Mouse (Mus musculus) effector memory CD4-positive, alpha-beta T cell, adult 5 months (primary cell): ENCODE measurements around the gene Gm5767. TPM values are rescaled to one million over a fixed set of nuclear protein-coding genes. Genes with fewer than 3 reads are reported as not detected.

Source experiments
- polyA plus RNA-seq: library from polyadenylated mRNA; unstranded; fragments of 100-300 nt; shearing (Covaris generic); gene quantifications from one replicate; pipeline ENCODE4 v1.2.1, GENCODE M21; 2017

Gene Gm5767
- polyA plus RNA-seq = not detected

DNA sequence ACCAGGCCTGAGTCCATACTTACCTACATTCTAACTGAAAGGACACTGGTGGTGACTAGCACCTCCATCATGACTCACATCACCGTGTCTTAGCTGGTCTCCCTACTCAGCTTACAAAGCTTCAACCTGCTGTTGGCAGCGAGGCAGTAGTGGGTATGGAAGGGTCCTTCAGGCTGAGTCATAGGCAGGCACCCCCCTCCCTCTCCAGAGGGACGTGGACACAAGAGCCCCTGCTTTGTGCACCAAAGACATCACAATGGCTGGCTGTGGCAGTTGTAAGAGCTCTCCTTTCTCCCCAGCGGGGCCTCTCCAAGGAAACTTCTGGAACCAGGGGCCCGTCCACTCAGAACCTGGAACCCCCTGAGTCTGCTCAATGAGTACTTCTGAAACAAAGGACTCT is at the start of gene Gm5767:
Gene Gm5767 (plus strand): TSS at position 301 of the 400 bp plus-strand sequence.

DNA sequence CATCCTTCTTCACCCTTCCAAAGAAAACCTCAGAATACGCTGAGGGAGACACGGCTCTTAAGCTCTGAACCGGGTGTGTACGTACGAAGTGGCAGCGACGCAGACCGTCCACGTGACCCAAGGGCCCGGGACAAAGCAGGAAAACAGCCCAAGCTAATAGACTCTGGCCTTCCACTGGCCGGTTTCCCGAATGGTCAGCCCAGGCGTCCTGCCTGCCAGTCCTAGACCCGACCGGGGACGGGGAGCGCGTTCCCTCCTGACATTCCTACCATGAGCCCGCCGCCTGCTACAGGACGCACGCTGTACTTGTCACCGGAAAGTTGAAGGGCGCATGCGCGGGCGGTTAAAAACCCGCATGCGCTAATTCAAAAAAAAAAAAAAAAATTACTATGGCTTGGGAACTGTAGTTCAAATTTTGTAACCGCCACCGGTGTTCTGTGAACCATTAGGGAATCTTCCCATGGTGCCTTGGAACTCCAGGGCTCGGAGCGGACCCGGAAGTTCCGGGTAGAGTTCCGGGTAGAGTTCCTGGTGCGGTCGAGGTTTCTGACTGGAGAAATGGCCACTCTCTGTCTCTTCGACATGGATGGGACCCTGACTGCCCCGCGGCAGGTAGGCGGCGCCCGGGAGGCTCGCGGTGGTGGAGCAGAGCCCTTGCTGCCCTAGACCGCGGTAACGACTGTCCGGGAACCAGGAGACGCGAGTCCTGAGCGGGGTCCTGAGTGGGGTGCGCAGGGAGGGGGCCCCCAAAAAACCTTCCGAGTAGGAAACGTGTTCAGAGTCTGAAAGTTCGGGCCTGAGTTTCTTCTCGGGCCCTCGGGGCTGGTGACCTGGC is 43.1 kb upstream of the Gm5767 start, which contains the start of the genes Pmm2 and Tmem186:
Gene Pmm2 (plus strand): TSS at position 458 of the 835 bp plus-strand sequence.
Gene Tmem186 (minus strand): TSS at position 496 of the 835 bp plus-strand sequence.

DNA sequence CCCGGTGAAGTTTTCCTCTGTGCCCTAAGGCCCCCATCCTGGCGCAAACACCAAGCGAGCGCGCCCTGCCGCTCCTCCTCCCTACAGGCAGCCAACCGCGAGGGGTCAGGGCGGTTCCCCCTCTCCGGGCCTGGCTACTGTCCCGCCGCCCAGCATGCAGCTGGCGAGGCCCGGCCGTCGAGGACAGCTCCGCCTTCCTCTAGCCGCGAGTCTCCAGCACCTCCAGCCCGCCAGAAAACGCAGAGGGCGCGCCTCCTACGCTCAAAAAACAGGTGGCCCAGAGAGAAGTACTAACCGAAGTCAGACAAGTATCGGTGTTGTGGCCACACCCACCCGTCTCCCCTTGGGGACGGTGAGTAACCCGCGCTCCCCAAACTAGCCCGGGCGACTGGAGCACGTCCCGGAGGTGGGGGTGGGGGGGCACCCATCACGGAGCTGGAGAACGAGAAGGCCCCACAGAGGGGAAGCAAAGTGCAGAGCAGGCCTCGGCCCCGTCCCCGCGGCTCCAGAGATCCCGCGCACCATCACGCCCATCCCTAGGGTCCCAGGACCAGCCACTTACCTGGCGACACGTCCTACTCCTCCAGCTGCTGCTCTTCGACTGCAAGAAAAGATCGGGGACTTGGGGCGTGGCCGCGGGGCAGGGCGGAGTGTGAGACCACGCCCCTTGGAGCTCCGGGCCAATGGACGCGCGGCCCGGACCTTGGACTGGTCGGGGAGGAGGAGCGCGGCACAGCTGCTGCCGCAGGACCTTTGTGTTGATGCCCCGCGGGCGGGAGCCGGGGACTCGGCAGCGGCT is 8.8 kb upstream of the Gm5767 start, which contains the start of gene Carhsp1:
Gene Carhsp1 (minus strand): TSS at position 605 of the 799 bp plus-strand sequence.

Other genes with a start within 250 kb of the Gm5767 start
- gene Mettl22, start 210.0 kb upstream of the Gm5767 start, polyA plus RNA-seq = 16.4 TPM
- gene Abat, start 167.3 kb upstream of the Gm5767 start, polyA plus RNA-seq = 1.9 TPM
- gene Pmm2, start 43.1 kb upstream of the Gm5767 start, polyA plus RNA-seq = 113 TPM
- 14.2 TPM for gene Tmem186, start 43.1 kb upstream of the Gm5767 start, polyA plus RNA-seq
- 37.1 TPM for gene Carhsp1, start 8.6 kb upstream of the Gm5767 start, polyA plus RNA-seq
- 141 TPM for gene Usp7, start 111.5 kb downstream of the Gm5767 start, polyA plus RNA-seq
- gene 1810013L24Rik, start 149.3 kb downstream of the Gm5767 start, polyA plus RNA-seq = 74.2 TPM